Mouse (Mus musculus) R1 (cell line): ENCODE measurements around the gene Tgfbrap1.
A peak's percentile ranks its signal among the peaks of the same experiment; 100 is the strongest.

Source experiments
- DNase-seq: peaks from one replicate; pipeline ENCODE4 v3.0.0-alpha.2; 2018; ENCODE audit warnings: low read depth, low spot score

The Tgfbrap1 gene

DNA sequence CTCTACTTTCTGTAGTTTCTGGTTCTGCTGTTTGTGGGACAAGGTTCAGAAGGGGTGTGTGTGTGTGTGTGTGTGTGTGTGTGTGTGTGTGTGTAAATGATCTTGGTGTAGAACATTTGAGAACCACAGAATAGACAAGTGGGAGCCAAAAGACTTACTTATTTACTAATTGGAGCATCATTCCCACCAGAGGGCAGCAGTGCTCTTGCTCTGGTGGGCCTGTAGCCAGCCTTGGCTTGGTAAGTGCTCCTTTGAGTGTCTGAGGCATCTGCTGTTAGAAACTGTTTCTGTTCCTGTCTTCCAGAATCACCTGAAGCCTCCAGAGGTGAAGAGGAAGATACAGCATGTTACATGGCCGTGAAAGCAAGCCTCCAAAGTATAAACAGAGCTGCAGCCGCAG is 14.4 kb upstream of the Tgfbrap1 start:
- peak; percentile 62 for DNase-seq

DNA sequence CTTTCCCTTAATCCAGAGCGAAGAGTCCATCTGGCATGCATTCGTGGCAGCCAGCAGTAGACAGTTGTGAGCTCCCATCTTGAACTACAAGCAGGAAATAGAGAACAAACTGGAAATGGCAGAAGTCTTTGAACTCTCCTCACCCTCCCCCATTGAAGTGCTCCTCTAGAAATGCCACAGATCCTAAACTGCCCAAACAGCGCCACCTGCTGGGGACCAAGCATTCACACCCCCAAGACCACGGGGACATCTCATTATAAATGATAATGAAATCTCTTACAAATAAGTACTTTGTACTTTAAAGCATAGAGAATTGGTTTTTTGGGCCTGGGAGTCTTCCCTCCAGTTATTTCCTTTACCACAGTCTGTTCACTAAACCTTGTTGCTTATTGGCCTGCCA is 12.1 kb upstream of the Tgfbrap1 start:
- peak; percentile 80 for DNase-seq

DNA sequence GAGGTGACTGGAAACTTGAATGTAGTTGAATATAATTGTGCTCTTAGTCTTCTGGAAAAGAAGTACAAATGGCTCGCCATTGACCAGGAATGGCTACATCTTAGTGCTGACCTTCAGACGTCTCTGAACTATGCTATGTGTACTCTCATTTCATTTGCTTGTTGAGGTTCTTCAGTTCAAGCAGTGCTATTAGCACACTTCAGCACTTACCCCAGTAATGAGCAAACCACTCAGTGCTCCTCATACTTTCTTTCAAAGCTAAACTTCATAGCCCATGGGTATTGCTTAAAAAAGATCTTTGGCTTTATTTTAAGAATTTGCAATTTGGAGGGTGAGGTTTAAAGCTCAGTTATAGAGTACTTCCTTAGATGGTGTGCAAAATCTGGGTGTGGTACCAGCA is 10.3 kb upstream of the Tgfbrap1 start:
- no peak for DNase-seq

DNA sequence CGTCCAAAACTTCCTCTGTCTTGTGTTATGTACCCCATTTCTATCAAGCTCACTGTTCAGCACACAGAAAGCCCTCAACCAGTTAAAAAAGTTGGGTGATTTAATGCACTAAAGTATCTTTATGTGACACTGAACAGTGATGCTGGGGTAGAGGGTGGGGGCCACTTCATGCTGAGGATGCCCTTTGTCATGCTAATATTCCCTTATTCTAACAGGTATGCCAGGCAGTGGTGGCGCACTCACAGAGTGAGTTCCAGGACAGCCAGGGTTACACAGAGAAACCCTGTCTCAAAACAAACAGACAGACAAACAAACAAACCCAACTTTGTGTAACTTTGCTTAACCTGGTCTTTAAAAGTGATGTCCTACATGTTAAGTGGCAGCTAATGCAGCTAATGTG is 4.2 kb downstream of the Tgfbrap1 start:
- DNase-seq = peak; percentile 40

DNA sequence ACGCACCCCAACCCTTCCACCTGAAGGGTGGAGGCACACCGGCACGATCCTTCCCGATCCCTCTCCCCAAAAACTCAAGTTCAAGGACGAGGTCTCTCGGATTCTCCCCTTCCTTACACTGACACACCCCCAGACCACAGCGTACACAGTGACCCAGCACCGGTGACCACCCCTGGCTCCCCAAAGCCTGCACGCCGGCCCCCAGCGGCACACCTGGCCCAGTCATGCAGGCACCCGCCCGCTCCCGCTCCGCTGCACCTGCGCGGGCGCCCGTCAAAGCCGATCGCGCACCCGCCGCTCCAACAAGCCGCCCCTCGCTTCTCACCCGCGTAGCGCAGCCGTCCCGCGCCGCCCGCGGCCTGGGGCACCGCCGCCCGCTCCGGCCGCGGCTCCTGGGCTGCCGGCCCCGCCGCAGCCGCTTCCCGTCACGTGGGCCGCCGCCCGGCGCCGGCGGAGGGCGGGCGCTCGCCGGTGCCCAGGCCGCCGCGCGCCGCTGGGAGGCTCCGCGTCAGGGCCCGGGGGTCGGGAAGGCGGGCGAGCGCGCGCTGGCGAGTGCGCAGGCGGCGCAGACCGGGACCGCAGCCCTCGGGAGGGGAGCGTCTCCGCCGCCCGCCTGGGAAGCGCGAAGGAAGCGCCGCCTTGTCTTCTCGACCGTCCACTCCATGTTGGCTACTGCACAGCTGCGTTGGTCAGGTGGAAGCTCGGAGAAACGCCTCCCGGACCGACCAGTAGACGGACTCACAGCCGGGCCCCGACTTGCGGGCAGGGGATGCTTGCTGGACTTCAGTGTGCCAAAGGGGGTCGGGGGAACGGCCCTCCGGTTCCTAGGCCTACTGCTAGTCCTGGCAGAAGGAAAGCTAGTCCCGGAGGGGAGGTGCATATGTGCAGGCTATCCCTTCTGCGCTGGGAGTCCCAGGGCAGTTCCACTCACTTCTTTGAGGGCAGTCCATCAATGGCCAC is 6.1 kb downstream of the Tgfbrap1 start:
- DNase-seq = peak; percentile 47

DNA sequence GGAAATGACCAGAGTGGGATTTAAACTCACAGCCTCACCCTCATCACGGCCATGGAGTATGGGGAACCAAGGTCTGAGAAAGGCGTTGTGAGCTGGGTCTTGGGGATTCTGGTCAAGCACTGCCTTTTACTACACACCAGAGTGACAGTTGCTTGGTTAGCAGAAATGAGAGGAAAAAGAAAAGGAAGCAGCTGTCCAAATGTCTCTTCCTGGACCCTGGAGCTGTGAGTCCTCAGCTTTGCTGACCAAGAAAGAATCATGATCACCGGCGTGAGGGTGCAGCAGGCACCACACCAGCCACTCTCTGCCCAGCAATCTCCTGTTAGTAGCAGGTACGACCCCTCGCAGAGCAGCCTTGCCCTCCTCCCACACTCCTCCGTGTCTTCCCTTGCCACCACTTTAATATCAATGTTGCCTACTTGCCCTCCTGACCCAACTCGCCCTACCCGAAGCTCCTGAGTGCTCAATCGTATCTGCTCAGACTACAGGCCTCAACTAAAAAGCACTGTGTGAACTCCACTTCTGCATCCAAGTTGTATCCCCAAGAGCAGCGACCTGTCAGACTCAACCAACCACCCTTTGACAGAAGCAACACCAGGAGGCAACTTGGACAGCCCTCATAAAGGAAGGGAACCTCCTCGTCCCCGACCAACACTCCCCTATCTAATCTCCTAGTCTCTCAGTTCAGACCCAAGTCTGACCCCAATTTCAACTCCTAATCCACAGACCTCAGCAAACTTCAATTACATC is 7.0 kb downstream of the Tgfbrap1 start:
- DNase-seq = no peak

DNA sequence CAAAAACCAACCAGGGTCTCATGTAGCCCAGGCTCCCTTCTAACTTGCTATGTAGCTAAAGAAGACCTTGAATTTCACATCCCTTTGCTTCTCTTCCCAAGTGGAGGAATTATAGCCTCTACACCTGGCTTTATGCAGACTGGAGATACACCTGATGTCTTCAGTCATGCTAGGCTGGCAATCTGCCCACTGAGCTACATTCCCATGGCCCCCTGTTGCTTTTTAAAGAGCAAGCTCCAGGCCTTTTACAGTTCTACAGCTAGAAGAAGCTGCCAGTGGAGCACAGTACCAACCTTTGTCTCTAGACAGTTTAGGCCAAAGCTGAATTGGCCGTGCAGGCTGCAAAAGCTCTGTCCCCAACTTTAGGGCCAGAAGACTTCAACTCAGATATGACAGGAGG is 8.0 kb downstream of the Tgfbrap1 start:
- DNase-seq = no peak

DNA sequence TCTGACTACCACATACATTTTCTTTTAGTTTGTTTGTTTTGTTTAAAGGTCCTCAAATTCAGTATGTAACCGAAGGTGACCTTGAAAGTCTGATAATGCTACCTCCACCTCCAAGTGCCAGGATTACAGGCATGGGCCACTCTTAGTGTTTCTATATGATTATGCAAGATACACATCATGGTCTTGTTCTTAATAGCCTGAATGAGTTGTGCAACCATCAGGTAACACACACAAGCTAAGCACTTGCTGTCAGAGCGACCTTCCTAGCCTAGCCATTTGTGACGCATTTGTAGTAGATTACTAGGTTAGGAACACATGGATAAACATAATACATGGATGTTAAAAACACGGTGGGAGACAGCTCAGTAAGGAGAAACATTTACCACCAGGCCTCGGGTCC is 15.5 kb downstream of the Tgfbrap1 start:
- DNase-seq = no peak

DNA sequence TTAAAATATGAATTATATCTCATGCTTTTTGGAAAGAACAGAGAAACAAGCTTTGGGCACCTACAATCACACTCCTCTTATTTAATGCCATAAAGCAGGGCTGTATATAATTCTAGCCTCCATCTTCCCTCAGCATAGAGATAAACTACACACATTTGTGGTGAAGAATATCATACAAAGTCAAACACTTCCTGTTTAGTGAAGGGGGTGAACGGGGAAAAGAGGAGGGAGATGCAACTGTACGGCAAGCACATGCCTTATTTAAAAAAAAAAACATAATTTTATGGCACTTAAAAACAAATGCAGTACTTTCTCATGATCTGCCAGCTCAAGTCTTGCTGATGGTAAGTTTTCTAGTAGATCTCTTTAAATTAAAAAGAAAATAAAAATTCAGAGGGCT is 20.3 kb downstream of the Tgfbrap1 start:
- DNase-seq = no peak

DNA sequence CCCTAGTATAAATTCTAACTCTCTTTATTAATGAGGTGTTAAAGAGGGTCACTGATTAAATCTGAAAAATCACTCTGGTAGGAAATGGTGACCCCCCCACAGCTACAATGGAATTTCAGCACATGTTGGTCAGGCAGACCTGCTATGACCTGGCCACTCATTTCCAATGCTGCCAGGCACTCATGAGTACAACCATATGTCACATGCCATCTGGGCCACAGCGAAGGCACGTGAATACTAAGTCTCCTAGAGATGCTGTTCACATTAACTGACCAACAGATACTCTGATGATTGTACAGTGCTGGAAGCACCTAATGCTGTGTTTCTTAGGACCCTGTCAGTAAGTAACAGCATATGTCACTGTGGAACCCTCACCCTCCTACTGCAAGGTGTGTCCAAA is 23.6 kb downstream of the Tgfbrap1 start:
- DNase-seq = no peak

DNA sequence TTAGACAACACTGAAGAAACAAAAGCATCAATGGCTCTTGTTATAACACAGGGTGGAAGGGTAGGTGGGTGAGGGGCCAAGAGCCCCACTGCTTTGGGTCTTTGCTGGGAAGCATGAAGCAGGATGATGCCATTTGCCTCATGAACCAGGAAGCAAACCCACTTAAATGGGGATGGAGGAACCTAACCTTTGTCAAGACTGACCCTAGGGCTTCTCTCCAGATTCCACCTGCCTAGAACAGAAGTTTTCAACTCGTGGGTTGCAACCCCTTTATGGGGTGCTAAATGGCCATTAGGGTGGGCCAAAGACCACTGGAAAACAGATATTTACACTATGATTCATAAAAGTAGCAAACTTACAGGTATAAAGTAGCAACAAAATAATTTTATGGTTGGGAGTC is 25.9 kb downstream of the Tgfbrap1 start:
- no peak for DNase-seq

DNA sequence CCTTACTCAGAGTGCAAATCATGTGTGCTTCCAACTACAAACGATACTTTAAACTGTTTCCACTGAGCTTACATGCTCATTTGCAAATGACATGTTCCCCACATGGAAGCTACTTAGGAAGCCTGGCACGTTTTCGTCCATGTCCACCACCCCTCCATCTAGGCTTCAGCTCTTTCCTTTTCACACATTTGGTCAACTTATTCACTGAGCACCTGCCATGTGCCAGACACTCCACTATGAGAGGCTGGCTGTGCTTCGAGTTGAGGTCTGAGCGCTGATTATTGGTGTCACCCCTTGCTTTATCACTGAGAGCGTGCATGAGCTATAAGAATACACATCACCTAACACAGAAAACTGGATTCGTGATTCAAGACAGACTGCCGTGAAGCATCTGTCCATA is 26.4 kb downstream of the Tgfbrap1 start:
- no peak for DNase-seq

DNA sequence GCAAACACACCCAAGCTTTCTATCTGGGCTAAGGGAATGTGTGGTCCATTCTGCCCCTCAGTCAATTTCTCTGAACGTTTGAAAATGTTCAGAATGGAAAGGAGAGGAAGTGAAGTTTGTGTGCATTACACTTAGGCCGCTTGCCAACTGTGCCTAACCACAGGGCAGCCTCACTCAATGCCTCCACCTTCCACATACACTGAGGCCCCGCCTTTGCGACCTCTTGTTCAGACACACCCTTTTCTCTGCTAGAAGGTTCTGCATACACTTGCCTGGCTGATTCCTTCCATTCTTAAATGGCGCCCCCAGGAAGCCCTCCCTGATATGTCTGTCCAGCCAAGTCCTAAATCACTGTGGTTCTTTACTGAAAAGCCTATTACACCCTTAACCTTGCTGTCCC is 27.7 kb downstream of the Tgfbrap1 start:
- DNase-seq = no peak

DNA sequence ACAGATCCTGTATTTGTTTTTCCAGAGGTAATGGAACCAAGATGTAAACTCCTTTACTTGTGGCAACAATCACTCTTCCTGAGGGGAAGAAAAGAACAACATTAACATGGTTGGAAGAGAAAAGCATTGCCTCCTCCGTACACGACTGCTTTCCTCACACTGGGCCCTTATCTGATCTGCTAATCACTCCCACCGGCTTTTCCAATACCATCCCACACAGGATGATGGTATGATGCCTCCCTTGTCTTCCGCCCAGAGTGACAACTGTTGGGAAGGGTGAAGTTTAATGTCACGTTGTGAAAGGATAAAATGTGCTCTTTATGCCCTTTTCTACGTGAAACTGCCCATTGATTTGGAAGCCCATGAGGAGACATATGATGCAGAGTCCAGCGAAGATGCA is 30.9 kb downstream of the Tgfbrap1 start:
- DNase-seq = no peak

DNA sequence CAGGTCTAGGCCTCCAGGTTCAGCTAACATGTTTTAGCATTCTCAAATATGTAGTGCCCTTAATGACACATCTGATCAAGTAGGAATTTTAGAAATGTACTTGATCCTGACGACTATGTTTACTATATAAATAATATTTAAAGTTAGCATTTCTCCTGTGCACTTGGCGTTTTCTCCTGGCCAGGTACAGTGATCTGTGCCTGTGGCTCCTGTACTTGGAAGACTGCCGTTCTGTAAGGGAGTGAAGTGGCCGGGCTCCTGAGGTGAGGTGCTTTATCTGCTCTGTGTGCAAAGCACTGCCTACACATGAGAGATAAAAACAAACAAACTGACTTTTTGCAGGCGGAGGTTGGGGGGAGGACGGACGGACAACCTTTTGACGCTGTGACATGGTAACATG is 31.9 kb downstream of the Tgfbrap1 start:
- DNase-seq = no peak

DNA sequence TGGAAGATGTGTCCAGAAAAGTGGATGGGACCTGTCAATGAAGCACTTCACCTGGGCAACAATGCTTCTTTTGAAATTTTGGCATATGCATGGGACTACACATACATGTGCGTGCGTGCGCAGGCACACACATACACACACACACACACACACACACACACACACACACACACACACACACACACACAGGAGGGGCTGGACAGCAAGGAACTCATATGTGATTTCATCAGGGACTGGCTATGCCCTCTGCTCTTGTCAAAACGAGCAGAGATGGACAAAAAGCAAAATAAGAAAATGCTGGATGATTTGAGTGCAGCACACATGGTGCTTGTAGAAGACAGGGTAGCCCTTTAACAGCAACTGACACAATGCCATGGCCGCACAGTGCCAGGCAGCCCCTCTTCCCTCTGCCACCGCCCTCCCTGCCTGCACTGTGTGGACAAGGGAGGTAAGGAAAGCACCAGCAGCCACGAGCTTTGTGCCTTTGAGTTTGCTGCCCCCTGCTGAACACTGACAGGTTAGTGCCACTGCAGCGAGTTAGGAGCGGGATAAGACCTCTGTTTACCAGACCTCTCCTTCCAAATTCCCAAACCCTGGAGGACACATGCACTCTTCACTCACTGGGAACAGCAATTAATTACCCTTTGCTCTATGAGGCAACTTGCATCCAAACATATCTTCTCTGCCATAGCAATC is 32.7 kb downstream of the Tgfbrap1 start:
- peak; percentile 72 for DNase-seq

DNA sequence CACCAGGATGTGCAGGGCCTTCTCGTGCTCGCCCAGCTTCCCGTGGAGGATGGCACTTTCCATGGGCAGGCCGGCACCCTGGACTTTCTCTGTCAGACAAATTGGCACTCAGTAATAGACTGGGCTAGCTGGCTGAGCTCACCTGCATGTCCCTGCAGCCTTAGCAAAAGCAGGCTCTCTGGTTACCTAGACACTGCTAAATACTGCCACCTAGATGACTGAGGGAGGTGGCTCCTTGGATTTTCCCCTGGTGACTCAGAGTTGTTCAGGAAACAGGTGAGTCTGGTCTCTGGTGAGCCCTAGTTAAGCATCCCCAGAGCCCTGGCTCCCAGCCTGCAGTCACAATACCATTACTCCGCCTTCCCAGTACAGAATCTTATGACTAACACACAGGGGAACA is 46.5 kb downstream of the Tgfbrap1 start:
- DNase-seq = no peak

DNA sequence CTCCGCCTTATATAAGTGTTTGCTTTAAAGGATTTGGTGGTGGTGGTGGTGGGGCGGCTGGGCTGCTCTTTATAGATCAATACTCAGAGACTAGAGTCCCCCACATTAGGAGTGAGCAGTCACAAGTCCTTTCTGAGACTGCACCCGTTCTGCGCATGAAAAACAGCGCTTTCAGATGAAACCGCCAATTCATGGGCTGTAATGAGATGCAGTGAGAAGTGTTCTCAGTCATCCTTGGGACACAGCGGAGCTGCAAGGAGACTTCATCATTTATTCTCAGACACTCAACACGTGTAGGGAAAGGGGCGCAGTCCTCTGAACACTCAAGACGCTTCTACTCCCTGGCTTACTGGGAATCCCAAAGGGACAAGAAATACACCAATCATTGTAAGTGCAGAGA is 50.6 kb downstream of the Tgfbrap1 start:
- no peak for DNase-seq

DNA sequence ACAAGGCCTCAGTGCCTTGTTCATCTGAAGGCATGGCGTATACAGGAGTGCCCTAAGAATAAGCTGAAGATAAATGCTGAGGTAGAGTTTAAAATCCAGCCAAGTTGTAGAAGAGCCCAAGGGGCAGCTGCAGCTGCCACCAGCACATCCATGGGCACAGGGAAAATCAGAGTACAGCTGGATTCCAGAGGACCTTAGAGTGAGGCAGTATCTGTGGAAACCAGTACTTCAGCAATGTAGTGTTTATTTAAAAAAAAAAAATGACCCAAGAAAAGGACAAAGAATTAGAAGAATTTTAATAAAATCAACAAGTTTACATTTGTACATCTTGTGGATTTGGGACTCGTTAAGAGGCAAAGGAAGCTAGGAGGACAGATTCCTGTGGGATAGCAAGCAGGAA is 51.4 kb downstream of the Tgfbrap1 start:
- no peak for DNase-seq

DNA sequence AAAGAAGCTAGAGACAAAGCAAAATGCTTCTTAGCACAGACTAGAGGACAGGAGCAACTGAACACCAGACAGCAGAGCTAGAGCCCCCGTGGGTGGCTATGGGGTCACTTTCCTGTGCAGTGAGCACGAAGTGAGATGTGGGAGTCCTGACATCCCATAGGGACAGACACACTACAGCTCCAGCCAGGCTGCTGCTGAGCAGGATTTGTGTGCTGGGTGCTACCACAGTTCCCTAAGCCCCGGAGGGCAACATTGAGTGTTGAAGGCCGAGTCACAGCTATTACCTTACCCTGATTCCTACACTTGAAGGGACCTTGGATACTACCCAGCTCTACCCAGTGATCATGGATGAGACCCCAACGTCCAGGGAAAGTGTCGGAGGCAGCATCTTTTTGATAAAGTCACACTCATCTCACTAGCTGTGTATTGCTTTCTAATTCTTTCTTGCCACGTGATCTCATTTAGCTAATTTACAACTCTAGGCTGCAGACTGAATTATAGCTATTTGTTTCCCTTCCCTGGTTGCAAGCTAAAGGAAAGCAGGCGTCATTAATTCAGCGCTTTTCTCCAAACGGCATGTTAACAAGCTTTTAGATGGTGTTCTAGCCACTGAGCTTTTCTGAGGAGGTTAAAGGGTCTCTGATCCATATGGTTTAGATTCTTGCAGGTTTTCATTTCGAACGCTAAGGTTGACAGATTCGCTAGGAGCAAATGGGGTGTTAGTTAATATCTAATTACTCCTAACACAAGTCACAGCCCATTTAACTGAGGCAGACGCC is 53.0 kb downstream of the Tgfbrap1 start:
- DNase-seq = no peak

DNA sequence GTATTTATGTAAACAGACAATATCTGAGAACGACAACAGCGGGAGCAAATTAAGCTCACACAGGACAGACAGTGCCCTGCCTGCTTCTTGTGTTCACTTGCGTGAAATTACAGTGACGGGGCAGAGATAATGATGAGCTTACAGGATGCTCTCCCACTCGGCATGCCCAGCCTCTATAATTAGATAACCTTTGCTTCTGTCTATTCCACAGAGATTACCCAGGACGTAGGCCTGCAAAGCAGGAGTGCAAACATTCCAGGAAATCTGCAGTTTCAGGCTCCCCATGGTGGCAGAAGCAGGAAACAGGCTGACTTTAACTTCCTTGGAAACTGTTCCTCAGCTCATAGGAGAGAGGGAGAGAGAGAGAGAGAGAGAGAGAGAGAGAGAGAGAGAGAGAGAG is 56.2 kb downstream of the Tgfbrap1 start:
- DNase-seq = no peak

DNA sequence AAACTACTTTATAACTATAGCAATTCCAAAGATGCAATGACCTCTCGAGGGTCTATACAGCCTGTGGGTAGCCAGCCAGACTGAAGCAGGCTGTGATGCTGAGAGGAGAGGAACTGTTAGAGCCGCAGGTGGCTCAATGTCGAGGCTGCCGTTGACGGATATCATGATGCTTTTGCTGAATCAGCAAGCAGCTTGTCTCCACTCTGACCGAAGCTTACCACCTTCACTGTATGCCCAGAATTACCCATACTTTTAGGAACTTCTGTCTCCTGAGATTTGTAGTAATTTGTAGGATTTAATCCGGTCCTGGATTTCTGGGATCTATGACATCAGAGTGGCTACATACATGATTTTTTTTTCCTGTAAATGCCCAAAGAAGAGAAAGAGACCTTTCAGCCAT is 62.4 kb downstream of the Tgfbrap1 start:
- no peak for DNase-seq
